Mouse (Mus musculus): ENCODE measurements around the gene Pir. TPM values are rescaled to one million over a fixed set of nuclear protein-coding genes. Genes with fewer than 3 reads are reported as not detected.

Gene Pir
- polyA plus RNA-seq, 1 experiment: 28.0 TPM

DNA sequence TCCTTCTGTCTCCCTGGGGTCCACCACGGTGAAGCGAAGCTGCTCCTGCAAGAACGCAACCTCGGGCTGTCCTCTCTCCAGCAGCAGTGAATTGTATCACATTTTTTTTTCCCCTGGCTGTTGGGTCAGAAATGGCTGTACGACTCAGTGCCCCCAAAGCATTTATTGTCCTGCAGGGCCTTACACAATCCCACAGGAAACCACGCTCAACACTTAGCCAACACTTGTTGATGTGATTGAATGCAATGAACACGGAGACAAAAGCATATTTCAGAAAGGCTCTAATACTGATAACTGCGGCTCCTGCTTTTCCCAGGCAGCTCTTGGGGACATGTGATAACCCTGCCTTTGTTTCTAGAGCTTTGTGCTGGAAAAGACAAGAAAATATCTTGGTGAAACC lies 11.1 kb upstream of the Pir start, which contains the start of gene Bmx:
Gene Bmx (minus strand): TSS at position 137 of the 400 bp plus-strand sequence.
- H3K4me3 ChIP-seq (ENCODE audit: low read depth, low read length): no peak within 1 kb of the TSS
- no peaks in the 10 kb centered on the region for H3K36me3 ChIP-seq (ENCODE audit: control insufficient read depth, insufficient read depth, low read length, poor library complexity, severe bottlenecking)
- H3K27ac ChIP-seq (ENCODE audit: insufficient read depth, low read length): no peak within 1 kb of the TSS
- H3K9me3 ChIP-seq (replicated peaks; ENCODE audit: control insufficient read depth, insufficient read depth, low read length, poor library complexity, severe bottlenecking): no peaks in the 10 kb centered on the region
- TF ChIP-seq POLR2A (IDR thresholded peaks at IDR 0.05; ENCODE audit: insufficient read depth, low read length) (no peak), EP300 (IDR thresholded peaks at IDR 0.05; ENCODE audit: insufficient read depth, low read depth, low read length) (no peak), CTCF (IDR thresholded peaks at IDR 0.05; ENCODE audit: low read depth, low read length) (no peak)
- no peak within 1 kb of the TSS for H3K9ac ChIP-seq (ENCODE audit: low read depth, poor library complexity, severe bottlenecking)
- H3K27me3 ChIP-seq (ENCODE audit: control insufficient read depth, insufficient read depth, low read length, poor library complexity, severe bottlenecking): no peaks in the 10 kb centered on the region
- peaks cover 2% of the 10 kb centered on the region for H3K4me1 ChIP-seq (ENCODE audit: control insufficient read depth, insufficient read depth, low read length)

DNA sequence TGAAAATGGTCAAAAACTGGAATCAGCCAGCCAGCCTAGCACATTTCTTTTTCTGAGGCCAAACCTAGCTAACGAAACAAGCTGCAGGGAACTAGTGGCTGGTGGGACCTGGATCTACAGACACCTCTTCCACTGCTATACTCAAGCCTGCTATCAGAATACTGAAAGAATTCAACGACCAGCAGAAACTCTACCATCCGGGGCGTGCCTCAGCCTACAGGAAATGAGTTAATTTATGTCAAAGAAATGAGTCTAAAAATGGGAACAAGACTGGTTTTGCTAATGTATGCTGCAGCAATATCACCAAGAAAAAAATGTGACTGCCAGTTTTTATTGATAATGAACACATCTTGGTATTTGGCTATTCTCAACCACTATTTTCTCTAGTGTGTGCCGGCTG lies 10.5 kb upstream of the Pir start:
- Histone ChIP-seq H3K9ac (ENCODE audit: low read depth, poor library complexity, severe bottlenecking) (no peak overlapping the region), H3K9me3 (replicated peaks; ENCODE audit: control insufficient read depth, insufficient read depth, low read length, poor library complexity, severe bottlenecking) (no peaks in the 10 kb centered on the region), H3K4me3 (ENCODE audit: low read depth, low read length) (no peak overlapping the region), H3K27ac (ENCODE audit: insufficient read depth, low read length) (no peak overlapping the region), H3K36me3 (ENCODE audit: control insufficient read depth, insufficient read depth, low read length, poor library complexity, severe bottlenecking) (no peaks in the 10 kb centered on the region), H3K27me3 (ENCODE audit: control insufficient read depth, insufficient read depth, low read length, poor library complexity, severe bottlenecking) (no peaks in the 10 kb centered on the region), H3K4me1 (ENCODE audit: control insufficient read depth, insufficient read depth, low read length) (peaks cover 2% of the 10 kb centered on the region)
- TF ChIP-seq EP300 (IDR thresholded peaks at IDR 0.05; ENCODE audit: insufficient read depth, low read depth, low read length) (no peak), CTCF (IDR thresholded peaks at IDR 0.05; ENCODE audit: low read depth, low read length) (no peak), POLR2A (IDR thresholded peaks at IDR 0.05; ENCODE audit: insufficient read depth, low read length) (no peak)

DNA sequence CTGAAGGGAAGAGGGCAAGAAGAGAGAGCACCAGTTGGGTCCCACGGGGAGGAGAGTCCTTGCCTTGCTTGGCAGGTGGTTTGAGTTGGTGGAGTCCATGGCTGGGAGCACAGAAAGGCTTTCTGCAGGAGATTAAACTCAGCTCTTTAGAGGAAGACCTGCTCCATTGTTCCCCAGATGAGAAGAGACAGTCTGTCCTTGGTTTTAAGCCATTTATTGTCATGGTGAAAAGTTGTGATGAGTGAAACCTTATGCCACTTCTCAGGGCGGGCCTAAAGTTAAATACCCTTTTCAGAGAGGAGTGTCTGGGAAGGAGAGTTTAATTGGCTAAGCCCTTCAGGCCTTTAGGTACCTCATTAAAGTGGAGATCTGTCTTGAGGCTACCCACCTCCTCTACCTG lies 6.9 kb upstream of the Pir start:
- H3K36me3 ChIP-seq (ENCODE audit: control insufficient read depth, insufficient read depth, low read length, poor library complexity, severe bottlenecking): no peaks in the 10 kb centered on the region
- peaks cover 3% of the 10 kb centered on the region for H3K4me1 ChIP-seq (ENCODE audit: control insufficient read depth, insufficient read depth, low read length)
- no peak overlapping the region for H3K9ac ChIP-seq (ENCODE audit: low read depth, poor library complexity, severe bottlenecking)
- no peak overlapping the region for H3K27ac ChIP-seq (ENCODE audit: insufficient read depth, low read length)
- H3K4me3 ChIP-seq (ENCODE audit: low read depth, low read length): no peak overlapping the region
- H3K9me3 ChIP-seq (replicated peaks; ENCODE audit: control insufficient read depth, insufficient read depth, low read length, poor library complexity, severe bottlenecking): no peaks in the 10 kb centered on the region
- TF ChIP-seq EP300 (IDR thresholded peaks at IDR 0.05; ENCODE audit: insufficient read depth, low read depth, low read length) (no peak), POLR2A (IDR thresholded peaks at IDR 0.05; ENCODE audit: insufficient read depth, low read length) (no peak), CTCF (IDR thresholded peaks at IDR 0.05; ENCODE audit: low read depth, low read length) (no peak)
- no peaks in the 10 kb centered on the region for H3K27me3 ChIP-seq (ENCODE audit: control insufficient read depth, insufficient read depth, low read length, poor library complexity, severe bottlenecking)

DNA sequence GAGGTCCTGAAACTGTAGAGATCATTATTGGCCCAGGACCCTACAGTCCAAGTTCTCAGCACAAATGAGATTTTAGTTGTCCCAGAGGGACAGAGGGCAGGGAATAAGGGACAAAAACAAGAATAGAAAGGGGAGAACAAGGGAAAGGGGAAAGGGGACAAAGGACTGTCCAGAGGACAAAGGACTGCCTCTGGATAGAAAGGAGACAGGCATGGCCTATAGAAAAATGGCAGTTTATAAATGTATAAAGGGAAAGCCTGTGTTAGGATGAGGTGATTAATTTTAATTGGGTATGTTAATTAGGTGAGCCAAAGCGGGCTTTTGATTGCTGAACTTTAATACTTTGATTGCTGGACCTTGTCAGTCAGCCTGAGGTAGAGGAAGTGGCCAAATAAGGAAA lies 4.3 kb upstream of the Pir start:
- H3K9ac ChIP-seq (ENCODE audit: low read depth, poor library complexity, severe bottlenecking): no peak overlapping the region
- no peaks in the 10 kb centered on the region for H3K36me3 ChIP-seq (ENCODE audit: control insufficient read depth, insufficient read depth, low read length, poor library complexity, severe bottlenecking)
- TF ChIP-seq CTCF (IDR thresholded peaks at IDR 0.05; ENCODE audit: low read depth, low read length) (no peak), EP300 (IDR thresholded peaks at IDR 0.05; ENCODE audit: insufficient read depth, low read depth, low read length) (no peak), POLR2A (IDR thresholded peaks at IDR 0.05; ENCODE audit: insufficient read depth, low read length) (no peak)
- H3K27ac ChIP-seq (ENCODE audit: insufficient read depth, low read length): no peak overlapping the region
- H3K4me3 ChIP-seq (ENCODE audit: low read depth, low read length): no peak overlapping the region
- H3K9me3 ChIP-seq (replicated peaks; ENCODE audit: control insufficient read depth, insufficient read depth, low read length, poor library complexity, severe bottlenecking): no peaks in the 10 kb centered on the region
- peaks cover 3% of the 10 kb centered on the region for H3K4me1 ChIP-seq (ENCODE audit: control insufficient read depth, insufficient read depth, low read length)
- no peaks in the 10 kb centered on the region for H3K27me3 ChIP-seq (ENCODE audit: control insufficient read depth, insufficient read depth, low read length, poor library complexity, severe bottlenecking)

DNA sequence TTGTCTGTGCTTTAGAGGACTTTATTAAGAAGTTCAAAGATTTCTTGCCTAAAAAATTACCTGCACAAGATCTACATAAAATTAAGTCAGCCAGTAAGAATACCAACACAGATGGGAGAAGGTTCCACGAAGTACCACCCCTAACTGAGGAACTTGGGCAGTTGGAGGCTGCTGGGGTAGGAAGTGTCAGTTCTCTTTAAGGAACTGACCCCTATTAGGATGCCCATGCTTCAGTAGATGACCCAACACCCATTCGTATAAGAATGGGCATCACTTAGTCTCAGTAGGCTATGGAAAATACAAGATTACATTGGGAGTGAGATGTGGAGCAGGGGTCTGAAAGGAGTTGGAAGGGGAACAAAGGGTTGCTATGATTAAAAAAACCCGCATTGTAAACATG lies 1.4 kb downstream of the Pir start:
- TF ChIP-seq CTCF (IDR thresholded peaks at IDR 0.05; ENCODE audit: low read depth, low read length) (no peak), POLR2A (IDR thresholded peaks at IDR 0.05; ENCODE audit: insufficient read depth, low read length) (no peak), EP300 (IDR thresholded peaks at IDR 0.05; ENCODE audit: insufficient read depth, low read depth, low read length) (no peak)
- Histone ChIP-seq H3K27ac (ENCODE audit: insufficient read depth, low read length) (no peak overlapping the region), H3K27me3 (ENCODE audit: control insufficient read depth, insufficient read depth, low read length, poor library complexity, severe bottlenecking) (no peaks in the 10 kb centered on the region), H3K9ac (ENCODE audit: low read depth, poor library complexity, severe bottlenecking) (no peak overlapping the region), H3K4me1 (ENCODE audit: control insufficient read depth, insufficient read depth, low read length) (peaks cover 1% of the 10 kb centered on the region), H3K36me3 (ENCODE audit: control insufficient read depth, insufficient read depth, low read length, poor library complexity, severe bottlenecking) (no peaks in the 10 kb centered on the region; the same call in 1 of the 2 replicates), H3K4me3 (ENCODE audit: low read depth, low read length) (no peak overlapping the region), H3K9me3 (replicated peaks; ENCODE audit: control insufficient read depth, insufficient read depth, low read length, poor library complexity, severe bottlenecking) (no peaks in the 10 kb centered on the region)

DNA sequence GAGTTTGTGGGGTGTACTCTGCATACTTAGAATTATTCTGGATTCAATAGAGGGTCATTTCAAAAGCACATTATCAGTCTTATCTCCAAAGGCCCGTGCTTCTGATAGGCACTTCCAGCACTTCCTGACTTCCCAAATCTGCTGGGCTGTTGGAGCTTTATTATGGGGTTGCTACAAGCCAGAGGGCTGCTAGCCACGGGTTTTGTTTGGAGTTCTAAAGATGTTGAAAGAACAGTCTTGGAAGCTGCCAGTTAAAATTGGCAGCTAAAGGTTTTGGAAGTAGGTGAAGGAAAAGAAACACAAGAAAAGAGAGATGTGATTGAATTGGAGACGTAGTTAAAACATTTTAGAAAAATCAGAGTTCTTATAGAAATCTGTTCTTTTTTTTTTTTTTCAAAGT lies 6.4 kb downstream of the Pir start:
- H3K27me3 ChIP-seq (ENCODE audit: control insufficient read depth, insufficient read depth, low read length, poor library complexity, severe bottlenecking): no peaks in the 10 kb centered on the region
- no peak overlapping the region for H3K4me3 ChIP-seq (ENCODE audit: low read depth, low read length)
- H3K36me3 ChIP-seq (ENCODE audit: control insufficient read depth, insufficient read depth, low read length, poor library complexity, severe bottlenecking): no peaks in the 10 kb centered on the region; the same call in 1 of the 2 replicates
- no peak overlapping the region for H3K9ac ChIP-seq (ENCODE audit: low read depth, poor library complexity, severe bottlenecking)
- TF ChIP-seq EP300 (IDR thresholded peaks at IDR 0.05; ENCODE audit: insufficient read depth, low read depth, low read length) (no peak), POLR2A (IDR thresholded peaks at IDR 0.05; ENCODE audit: insufficient read depth, low read length) (no peak), CTCF (IDR thresholded peaks at IDR 0.05; ENCODE audit: low read depth, low read length) (no peak)
- no peaks in the 10 kb centered on the region for H3K9me3 ChIP-seq (replicated peaks; ENCODE audit: control insufficient read depth, insufficient read depth, low read length, poor library complexity, severe bottlenecking)
- H3K4me1 ChIP-seq (ENCODE audit: control insufficient read depth, insufficient read depth, low read length): no peaks in the 10 kb centered on the region
- no peak overlapping the region for H3K27ac ChIP-seq (ENCODE audit: insufficient read depth, low read length)
